Mouse (Mus musculus): ENCODE measurements around the gene Slc22a15. TPM values are rescaled to one million over a fixed set of nuclear protein-coding genes. Genes with fewer than 3 reads are reported as not detected.

Slc22a15 gene
- 10 to 100 TPM in 1 of 2 experiments, 1 to 10 TPM in 1; 7.5 to 21.7 TPM for polyA plus RNA-seq (2017; shearing (Covaris generic))

DNA sequence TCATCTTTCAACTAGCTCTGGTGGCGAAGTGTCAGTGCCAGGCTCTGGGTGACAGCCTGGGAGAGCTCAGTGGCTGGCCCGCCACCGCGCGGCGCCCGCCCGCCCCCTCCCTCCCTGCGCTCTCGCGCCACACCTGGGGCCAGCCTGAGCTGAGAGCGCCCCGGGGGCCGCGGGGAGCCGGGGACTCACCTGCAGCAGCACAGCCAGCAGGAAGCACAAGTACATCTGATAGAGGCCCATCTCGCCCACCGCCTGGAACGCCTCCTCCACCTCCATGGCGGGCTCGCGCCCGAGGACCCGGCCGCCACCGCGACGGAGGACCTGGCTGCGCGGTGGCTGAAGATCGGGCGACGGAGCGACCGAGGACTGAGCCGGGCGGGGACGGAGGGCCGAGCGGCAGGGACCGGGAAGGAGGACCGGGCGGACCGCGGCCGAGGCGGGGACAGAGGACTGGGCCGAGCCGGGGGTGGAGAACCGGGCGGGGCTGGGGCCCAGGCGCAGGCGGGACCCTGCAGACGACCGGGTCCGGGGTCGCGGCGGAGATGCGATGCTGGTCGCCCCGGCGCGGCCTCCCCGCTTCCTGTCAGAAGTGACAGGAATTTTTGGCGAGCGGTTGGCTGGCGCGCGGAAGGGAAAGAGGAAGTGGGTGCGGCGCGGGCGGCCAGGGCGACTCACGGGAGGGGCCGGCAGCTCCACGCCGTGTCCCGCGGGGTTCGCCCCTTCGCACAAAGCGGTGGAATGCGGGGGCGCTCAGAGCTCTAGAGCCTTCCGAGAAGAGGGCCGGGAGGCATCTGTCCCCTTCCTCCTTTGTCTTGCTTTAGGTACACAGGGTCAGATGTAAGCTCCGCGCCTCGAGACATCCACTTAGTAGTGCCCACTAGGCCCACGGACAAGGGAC lies at the start of gene Slc22a15:
TSS of gene Slc22a15 (minus strand) at position 611 of the 898 bp plus-strand sequence.
- peak; percentile 67 for ATAC-seq

- no peak for ATAC-seq
Observed at GRCm38 (mm10) chr3:101966825-101967558, 42.7 kb upstream of the Slc22a15 start.

GRCm38 (mm10) chr3:101964352-101964751 lies 40.1 kb upstream of the Slc22a15 start:
- no peak for ATAC-seq

DNA sequence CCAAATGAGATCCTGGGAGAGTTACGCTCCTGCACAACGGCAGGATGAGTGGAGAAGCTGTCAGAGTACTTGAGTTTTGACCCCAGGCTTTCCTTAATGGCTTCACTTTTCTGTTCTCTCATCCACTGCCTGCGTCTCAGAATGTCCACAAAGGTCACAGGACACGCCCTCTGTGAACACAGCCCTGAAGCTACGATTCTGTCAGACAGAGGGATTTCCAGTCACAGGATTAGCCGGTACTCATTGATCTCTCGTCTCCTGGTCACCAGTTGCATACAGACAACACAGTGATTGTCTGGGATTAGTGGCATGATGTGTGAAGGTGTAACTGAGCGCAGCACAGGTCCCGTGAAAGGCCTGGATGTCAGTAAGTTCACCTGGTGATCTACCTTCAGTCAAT lies 39.2 kb upstream of the Slc22a15 start:
- ATAC-seq, result no peak

DNA sequence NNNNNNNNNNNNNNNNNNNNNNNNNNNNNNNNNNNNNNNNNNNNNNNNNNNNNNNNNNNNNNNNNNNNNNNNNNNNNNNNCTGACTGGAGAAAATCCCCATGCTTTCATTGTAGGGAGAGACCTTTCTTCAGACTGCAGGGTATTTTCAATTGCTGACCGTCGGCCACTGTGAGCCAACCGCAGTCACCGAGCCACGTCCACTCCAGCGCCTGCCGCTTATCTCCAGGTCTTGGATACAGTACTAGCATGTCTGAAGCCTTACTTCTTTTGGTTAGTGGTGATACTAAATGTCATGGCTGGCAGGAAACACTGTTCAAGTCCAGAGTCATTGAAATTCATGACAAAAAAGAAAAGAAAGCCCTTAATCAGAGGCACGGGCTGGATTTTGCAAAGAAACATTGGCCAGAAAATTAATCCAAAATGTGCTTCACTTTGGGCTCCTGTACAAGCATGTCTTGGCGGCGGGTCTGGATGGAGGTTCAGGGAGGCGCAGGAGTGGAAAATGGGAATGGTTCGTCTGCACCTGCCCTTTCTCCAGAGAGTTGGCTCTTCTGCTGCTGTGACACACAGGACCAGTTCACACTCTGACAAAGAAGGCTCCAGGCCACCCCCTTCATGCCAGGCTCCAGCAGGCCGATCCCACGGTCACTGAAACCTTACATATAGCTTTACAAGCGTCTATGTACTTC lies 37.0 kb upstream of the Slc22a15 start:
- no peak for ATAC-seq

DNA sequence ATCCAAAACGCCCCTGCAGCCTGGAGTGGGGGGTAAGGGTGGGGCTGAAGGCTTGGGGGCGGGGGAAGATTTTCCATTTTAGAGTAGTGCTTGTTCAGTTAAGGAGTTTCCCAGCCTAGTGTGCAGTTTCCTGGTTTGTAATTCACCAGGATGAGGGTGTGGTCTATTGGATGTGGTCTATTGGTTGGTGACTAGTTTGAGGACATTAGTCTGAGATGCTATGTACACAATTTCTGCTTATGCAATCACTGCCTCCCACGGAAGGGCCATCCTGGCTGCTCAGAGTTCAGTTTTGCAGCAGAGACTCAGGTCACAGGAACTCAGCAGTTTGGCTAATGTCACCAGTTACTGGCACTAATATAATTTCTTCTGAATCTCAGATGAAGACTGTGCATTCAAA lies 33.8 kb upstream of the Slc22a15 start:
- ATAC-seq, result no peak

DNA sequence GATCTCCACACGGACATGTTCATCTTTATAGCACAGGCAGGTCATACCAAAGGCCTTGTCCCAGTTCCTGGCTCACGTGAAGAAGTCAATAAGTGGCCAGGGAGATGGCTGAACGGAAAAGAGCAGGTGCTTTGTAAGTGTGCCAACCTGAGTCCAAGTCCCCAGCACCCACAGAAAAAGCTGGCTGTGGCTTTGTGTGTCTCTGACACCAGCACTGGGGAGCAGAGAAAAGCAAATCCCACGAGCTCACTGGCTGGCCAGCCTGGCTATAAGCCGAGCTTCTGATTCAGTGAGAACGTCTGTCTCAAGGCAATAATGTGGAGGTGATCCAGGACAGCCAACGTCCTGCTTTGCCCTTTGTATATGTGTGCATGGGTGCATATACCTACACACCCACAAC lies 29.3 kb upstream of the Slc22a15 start:
- no peak for ATAC-seq

DNA sequence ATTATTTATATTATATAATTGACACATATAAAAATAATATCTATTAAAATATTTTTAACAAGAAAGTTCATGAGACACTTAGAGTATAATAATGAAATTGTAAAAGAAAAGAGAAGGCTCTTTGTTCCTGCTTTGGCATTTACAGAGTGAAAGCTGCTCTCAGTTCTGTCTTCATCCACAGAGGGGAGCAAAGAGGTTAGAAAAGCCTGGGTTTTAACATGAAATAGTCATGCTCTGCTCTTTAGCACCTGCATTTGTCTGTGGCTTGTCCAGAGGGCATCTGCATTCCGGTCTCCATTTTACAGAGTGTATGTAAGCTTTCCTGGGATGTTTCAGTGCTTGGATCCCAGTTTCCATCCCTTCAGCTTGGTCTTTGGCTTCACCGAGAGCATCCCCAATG lies 28.3 kb upstream of the Slc22a15 start:
- ATAC-seq, result no peak

DNA sequence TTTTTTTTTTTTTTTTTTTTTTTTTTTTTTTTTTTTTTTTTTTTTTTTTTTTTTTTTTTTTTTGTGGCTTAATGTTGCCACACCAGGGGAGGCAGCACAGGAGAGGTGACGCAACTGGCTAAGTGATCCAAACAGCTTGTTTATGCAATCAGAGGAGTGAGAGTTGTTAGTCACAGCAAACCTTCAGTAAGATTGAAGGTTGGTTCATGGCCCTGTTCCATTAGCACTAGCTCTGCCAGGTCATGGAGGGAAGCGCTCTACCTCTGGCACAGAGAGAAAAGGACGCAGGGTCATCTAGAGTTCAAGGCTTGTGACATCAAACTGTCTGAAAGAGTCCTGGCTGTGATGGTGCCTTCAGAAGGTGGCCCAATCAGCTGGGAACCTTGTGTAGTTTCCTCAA lies 24.3 kb upstream of the Slc22a15 start:
- ATAC-seq, result peak; percentile 90

DNA sequence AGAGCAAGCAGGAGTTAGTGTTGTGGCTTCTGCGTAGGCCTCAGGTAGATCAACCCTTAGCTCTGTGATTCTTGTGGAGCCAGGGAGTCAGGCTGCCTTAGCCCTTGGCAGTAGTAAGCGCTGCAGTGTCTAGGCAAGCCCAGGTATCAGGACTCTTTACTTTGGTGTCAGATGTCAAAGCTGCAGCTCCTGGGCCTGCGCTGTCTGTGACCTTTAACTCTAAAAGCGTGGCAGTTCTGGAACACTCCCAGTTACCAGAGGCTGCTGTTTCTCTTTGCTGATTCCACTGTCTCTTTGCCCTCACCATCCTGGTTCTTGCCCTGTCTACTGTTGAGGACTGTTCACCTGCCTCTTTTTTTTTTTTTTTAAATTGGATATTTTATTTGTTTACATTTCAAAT lies 23.0 kb upstream of the Slc22a15 start:
- ATAC-seq, result no peak

DNA sequence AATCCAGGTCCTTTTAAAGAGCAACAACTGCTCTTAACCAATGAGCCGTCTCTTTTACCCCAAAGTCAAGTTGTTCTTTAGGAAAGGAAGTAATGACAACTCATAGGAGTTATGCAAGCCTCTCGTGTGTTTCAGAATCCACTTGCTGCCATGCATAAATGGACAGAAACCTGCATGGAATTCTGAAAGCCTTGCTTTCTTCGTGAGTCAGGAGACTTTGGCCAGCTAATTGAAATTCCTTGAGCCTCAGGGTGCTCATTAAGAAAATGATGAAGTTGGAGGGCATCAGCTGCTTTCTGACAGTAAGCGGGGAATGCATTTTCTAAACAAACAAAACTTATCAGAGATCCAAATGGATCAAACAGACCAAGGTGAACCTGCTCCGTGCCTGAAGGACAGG lies 21.0 kb upstream of the Slc22a15 start:
- no peak for ATAC-seq

- ATAC-seq, result no peak
Observed at GRCm38 (mm10) chr3:101940418-101940817, 16.2 kb upstream of the Slc22a15 start.

GRCm38 (mm10) chr3:101939865-101940264 lies 15.6 kb upstream of the Slc22a15 start:
- no peak for ATAC-seq

DNA sequence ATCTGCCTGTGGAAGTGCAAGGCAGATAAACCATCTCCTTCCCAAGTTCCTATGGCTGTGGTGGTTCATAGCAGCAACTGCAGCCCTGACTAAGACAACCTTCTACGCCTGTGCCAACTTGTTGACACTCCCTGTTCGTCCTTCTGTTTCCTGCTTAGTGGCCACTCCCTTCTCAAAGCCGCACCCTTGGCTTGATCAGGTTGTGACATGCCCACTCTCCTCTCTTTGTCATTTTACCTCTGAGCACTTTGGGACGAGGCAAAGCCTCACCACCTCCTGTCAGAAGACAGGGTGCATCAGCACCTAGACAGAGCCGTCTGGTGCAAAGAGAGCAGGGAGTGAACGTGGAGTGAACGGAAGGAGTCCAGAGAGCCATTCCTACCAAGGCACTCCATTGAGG lies 14.9 kb upstream of the Slc22a15 start:
- ATAC-seq, result no peak

- ATAC-seq, result no peak
Observed at GRCm38 (mm10) chr3:101936369-101936768, 12.1 kb upstream of the Slc22a15 start.

- no peak for ATAC-seq
Observed at GRCm38 (mm10) chr3:101933820-101934219, 9.6 kb upstream of the Slc22a15 start.

DNA sequence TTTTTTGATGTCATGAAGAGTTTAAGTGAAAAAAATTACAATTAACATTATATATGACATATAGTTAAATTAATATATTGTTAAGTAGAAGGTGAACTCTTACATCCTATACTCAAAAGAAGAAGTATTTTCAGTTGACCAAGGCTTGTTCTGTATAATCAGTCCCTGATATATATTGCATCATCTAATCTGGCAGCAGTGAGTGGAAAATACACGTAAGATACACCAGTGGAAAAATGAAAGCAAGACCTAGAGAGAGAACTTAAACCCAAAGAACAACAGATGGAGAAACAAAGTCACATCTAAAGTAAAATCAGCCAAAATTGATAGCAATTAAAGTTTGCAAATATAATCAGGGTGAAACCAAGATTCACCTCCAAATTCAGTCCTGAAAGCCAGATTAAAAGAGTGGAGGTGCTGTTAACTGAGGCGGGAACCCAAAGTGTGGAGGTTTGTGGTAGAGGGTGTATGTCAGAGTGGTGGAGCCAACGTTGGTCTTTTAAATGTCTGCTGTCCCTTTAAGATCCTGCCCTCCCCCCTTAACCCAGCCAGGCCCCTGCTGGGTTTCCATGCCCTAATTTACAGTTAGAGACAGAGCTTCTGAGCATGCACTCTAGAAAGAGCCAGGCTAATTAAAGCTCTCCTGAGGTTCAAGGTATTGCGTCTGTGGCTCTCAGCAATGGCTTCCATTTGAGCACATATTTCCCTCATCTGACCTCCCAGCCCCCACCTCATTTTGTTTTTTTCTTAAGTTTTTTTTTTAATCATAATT lies 5.0 kb upstream of the Slc22a15 start:
- no peak for ATAC-seq

DNA sequence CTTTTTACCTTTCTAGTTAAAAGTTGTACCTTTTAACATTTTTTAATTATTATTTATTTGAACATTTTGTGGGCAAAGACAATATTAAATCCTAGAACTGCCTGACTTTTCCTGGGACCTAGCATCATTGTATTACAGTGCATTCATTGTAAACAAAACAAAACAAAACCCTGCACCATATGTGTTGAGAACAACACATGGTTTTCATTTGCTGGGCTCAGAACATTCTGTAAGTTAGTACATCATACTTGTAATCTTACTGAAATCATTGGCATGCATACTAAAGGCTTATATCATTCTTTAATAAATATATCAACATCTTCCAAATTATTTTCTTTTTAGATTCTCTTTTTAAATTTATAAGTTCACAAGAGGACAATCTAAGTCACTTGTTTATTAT lies 2.4 kb upstream of the Slc22a15 start:
- no peak for ATAC-seq

DNA sequence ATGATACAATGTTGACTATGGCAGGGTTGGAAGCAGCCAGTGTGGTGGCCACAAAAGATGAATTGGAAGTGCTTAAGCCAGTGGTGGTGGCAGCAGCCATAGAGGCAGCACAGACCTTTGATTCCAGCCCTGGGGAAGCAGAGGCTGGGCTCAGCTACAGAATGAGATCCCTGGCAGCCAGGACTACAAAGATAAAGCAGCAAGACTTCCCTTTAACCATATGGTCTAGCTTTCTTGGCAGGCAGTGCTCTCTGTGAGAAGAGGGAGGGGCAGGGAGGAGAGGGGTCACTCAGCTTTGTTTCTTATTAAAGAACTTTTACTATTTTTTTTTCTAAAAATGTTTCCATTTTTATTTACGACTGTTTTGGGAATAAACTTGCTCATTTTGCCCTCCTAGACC lies 1.4 kb upstream of the Slc22a15 start:
- no peak for ATAC-seq

GRCm38 (mm10) chr3:101922366-101922765 lies 1.9 kb downstream of the Slc22a15 start:
- no peak for ATAC-seq

GRCm38 (mm10) chr3:101918526-101918925 lies 5.7 kb downstream of the Slc22a15 start:
- no peak for ATAC-seq

DNA sequence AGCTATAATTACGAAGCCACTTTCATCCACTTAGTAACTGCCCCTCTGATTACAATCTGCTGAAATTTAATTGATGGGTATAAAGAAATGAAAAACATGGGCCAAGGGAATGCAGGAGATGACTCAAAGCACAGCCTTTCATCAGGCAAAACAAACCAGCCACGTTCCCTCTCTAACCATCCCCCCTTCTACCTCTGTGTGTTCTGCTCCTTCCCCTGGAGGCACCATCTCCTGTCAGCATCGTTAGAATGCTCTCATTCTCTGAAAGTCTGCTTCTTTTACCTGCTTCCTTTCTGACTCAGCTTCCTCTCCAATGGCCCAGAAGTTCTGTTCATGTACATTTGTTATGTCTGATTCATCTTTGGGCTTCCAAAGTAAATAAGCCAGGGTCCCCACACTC lies 6.6 kb downstream of the Slc22a15 start:
- ATAC-seq, result peak; percentile 64
